Mouse (Mus musculus): ENCODE results near the gene Olfr105-ps.

The Olfr105-ps gene

DNA sequence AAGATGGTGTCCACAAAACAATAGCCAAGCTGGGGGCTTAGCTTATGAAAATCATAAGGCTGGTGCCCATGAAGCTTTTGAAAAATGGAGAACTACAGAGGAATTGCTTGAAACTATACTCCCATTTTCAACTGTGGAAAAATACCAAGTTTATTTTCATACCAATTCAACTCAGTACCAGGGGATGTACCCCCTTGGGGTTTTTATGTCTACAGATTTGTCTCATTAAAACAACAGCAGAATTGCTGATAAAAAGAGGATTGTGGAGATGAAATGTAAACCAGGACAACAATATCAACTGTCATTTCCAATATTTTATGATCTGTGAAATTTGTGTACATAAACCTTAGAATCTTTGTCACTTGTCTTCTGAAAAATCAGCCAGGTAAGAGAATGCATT is at the start of gene Olfr105-ps:
Olfr105-ps (plus strand) TSS at position 301 of the 400 bp plus-strand sequence.
- CTCF ChIA-PET = no interaction called here
- POLR2A ChIA-PET = no interaction called here

DNA sequence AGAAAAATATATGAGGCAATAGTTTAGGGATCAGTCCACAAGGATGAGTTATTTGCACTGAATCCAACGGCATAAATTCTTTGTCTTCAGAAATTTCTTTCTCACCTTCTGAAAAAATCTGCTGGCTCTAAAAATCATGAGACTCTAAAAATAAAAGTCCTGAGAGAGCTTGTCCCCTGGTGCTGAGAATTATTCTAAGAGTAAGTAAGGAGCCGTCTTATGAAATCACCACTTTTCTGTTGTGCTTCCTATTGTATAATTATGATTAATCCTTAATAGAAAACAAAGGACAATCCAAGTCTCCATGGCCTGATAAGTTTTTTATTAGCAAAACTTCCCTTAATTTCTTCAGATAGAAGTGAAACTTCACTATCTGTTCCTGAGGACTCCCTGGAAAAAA is 39.2 kb upstream of the Olfr105-ps start, which contains the start of gene Olfr103:
Olfr103 (minus strand) TSS at position 101 of the 400 bp plus-strand sequence.
- CTCF ChIA-PET = no interaction called here

DNA sequence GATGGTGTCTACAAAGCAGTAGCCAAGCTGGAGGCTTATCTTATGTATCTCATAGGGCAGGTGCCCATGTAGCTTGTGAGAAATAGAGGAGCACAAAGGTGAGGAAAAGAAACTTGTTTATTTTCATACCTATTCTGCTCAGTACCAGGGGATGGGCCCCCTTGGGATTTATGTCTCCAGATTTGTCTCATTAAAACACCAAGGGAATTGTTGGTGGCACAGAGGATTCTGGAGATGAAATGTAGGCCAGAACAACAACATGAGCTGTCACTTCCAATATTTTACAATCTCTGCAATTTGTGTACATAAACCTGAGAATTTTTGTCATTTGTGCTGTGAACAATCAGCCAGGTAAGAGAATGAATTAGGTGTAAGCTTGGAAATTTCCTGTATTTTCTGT is 19.6 kb upstream of the Olfr105-ps start, which contains the start of gene Olfr104-ps:
Olfr104-ps (plus strand) TSS at position 301 of the 400 bp plus-strand sequence.
- CTCF ChIA-PET = interaction anchor here in 1 of 4 experiments (0.6 kb wide), 1 partner anchor 276 kb away, joined by 9 read pairs; no protein-coding TSS in a partner anchor
- POLR2A ChIA-PET = no interaction called here

More for the DNA sequence above, 39.2 kb upstream of the Olfr105-ps start, which contains the start of gene Olfr103:
- POLR2A ChIA-PET = no interaction called here

DNA sequence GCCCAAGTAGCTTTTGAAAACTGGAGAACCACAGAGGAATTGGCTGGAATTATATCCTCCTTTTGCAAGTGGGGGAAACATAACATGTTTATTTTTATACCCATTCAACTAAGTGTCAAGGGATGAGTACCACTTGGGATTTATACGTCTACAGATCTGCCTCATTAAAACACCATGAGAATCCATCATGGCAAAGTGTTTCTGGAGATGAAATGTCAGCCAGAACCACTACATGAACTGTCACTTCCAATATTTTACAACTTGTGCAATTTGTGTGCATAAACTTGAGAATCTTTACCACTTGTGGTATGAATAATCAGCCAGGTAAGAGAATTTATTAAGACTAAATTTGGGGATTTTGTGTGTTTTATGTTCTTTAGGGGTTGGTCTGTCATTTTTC is 11.3 kb downstream of the Olfr105-ps start, which contains the start of gene Olfr106-ps:
Olfr106-ps (plus strand) TSS at position 301 of the 400 bp plus-strand sequence.
- POLR2A ChIA-PET = no interaction called here
- CTCF ChIA-PET = no interaction called here

DNA sequence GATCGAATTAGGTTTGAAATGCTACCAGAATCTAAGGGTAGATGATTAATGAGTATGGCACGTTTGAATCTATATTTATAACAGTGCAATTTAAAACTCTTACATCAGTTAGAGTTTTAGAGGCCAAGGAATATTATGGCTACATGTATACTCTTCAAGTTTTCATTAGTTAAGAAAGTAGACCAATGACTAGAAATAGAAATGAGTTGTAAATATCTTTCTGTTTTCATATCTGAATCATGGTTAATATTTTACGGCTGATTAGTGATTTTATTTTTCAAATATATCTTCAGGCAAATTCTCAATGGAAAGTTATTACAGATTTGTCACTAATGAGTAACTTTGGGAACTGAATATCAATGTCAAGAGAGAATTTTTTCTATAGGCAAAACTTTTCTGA is 20.1 kb downstream of the Olfr105-ps start, which contains the start of gene Olfr107:
Olfr107 (plus strand) TSS at position 301 of the 400 bp plus-strand sequence.
- POLR2A ChIA-PET = no interaction called here
- CTCF ChIA-PET = no interaction called here

DNA sequence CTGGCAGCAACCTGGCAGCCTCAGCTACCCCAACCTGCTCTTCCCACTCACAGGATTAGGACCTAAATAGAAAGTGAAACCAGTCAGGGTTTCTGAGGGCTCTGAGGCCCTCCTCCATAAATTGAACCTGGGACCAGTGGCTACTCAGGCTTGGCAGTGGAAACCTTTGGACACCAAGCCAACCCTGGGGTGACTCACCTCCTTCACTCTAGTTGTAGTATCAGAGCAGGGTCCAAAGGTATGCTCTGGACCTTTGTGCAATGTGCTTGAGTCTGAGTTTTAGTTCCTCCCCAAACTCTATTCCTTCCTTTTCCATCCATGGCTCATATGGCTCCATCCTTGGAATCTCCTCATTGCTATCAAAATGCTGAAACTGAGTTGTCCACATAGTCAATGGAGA is 34.5 kb downstream of the Olfr105-ps start:
- POLR2A ChIA-PET = no interaction called here
- CTCF ChIA-PET = no interaction called here

Data from embryonic stem cell, embryonic (primary cell).